Mouse (Mus musculus) hindlimb bud, embryonic 11.5 days (tissue): ENCODE data around the gene Ppp1r14b.

Source experiments
- DNase-seq: peaks from one replicate; pipeline ENCODE4 v3.0.0-alpha.2; 2012; ENCODE audit warnings: low read depth, low spot score; ENCODE audit errors: extremely low spot score

Gene Ppp1r14b

GRCm38 (mm10) chr19:6993011-6993770 is 18.4 kb downstream of the Ppp1r14b start:
- DNase-seq: no peak

- no peak for DNase-seq
Observed at GRCm38 (mm10) chr19:6994002-6994401, 19.2 kb downstream of the Ppp1r14b start.

- DNase-seq: no peak
Observed at GRCm38 (mm10) chr19:6994489-6994888, 19.7 kb downstream of the Ppp1r14b start.

- DNase-seq: no peak
Observed at GRCm38 (mm10) chr19:6995255-6995991, 20.7 kb downstream of the Ppp1r14b start.

- no peak for DNase-seq
Observed at GRCm38 (mm10) chr19:6996006-6996405, 21.2 kb downstream of the Ppp1r14b start, which contains the start of the genes Nudt22 and Trpt1. Gene Nudt22 (minus strand): TSS chr19:6996117. Gene Trpt1 (plus strand): TSS chr19:6996131.

GRCm38 (mm10) chr19:6997721-6998290 is 23.0 kb downstream of the Ppp1r14b start:
- no peak for DNase-seq

- no peak for DNase-seq
Observed at GRCm38 (mm10) chr19:6999360-7000063, 24.7 kb downstream of the Ppp1r14b start.

- no peak for DNase-seq
Observed at GRCm38 (mm10) chr19:7006892-7007593, 32.3 kb downstream of the Ppp1r14b start.

GRCm38 (mm10) chr19:7012426-7012825 is 37.7 kb downstream of the Ppp1r14b start:
- no peak for DNase-seq

GRCm38 (mm10) chr19:7013984-7014383 is 39.2 kb downstream of the Ppp1r14b start:
- DNase-seq: no peak

- no peak for DNase-seq
Observed at GRCm38 (mm10) chr19:7014481-7015135, 39.8 kb downstream of the Ppp1r14b start.

- DNase-seq: no peak
Observed at GRCm38 (mm10) chr19:7017541-7018457, 43.0 kb downstream of the Ppp1r14b start.

GRCm38 (mm10) chr19:7018546-7018945 is 43.8 kb downstream of the Ppp1r14b start:
- DNase-seq: no peak

GRCm38 (mm10) chr19:7019191-7019590 is 44.4 kb downstream of the Ppp1r14b start, which contains the start of gene Fermt3:
Gene Fermt3 (minus strand): TSS chr19:7019469.
- no peak for DNase-seq

GRCm38 (mm10) chr19:7020224-7020641 is 45.5 kb downstream of the Ppp1r14b start:
- no peak for DNase-seq
